Comparison of ENCODE assay signal across 37 mouse cellular contexts in the genomic region with DNA sequence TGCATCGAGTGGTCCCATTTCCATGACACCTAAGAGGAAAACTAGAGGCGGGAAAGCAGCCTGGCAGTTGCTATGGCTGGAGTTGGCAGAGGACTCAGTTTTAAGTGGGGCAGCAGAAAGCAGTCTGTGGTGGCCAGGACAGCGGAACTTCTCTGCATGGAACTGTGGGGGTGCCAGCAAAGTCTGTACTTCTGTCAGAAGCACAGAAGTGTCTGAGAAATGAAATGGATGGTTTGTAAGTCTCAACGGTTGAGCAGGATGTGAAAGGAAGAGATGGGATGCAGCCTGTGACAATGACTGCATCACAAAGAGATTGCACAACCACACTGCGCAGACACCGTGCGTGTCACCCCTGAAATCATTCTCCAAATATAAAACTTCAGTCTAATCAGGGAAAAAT. TPM values are rescaled to one million over a fixed set of nuclear protein-coding genes. Genes with fewer than 3 reads are reported as not detected.
A peak's percentile ranks its signal among the peaks of the same experiment; 100 is the strongest.
DNase-seq lines count a peak whose midpoint lies in the region; ATAC-seq and TF ChIP-seq lines count a peak whose summit lies in the region.
"Had no signal": no experiment of that assay in that cellular context is flagged by ENCODE, and none has a peak within 500 bp of the region (broad histone marks: within the 10 kb centered on the region; RNA-seq: fewer than 3 reads in every experiment).

No protein-coding gene starts in this region.

- peak overlapping the region; percentile 32; the same call in 1 of the 2 replicates for H3K27ac ChIP-seq in layer of hippocampus, adult 2 months
- no peak overlapping the region for H3K27ac ChIP-seq in lung, postnatal 0 days (ENCODE audit: low read length)
- H3K27ac ChIP-seq in macrophage = peak overlapping the region; percentile 37
- H3K27ac ChIP-seq: embryonic facial prominence, embryonic 13.5 days; hindbrain, embryonic 13.5 days; limb, embryonic 10.5 days; limb, embryonic 15.5 days; liver, embryonic 13.5 days had no signal

- no peaks in the 10 kb centered on the region for H3K79me2 ChIP-seq in macrophage (ENCODE audit: inconsistent target)

- no peak overlapping the region for H3K9ac ChIP-seq in lung, postnatal 0 days (replicated peaks; ENCODE audit: low read depth)
- H3K9ac ChIP-seq: embryonic facial prominence, embryonic 13.5 days; forebrain, postnatal 0 days; heart, embryonic 12.5 days; hindbrain, embryonic 13.5 days; limb, embryonic 15.5 days; liver, embryonic 13.5 days had no signal

- H3K4me1 ChIP-seq in lung, postnatal 0 days (ENCODE audit: insufficient read depth, low read depth, low read length) = no peaks in the 10 kb centered on the region; the same call in 1 of the 2 replicates
- H3K4me1 ChIP-seq: embryonic facial prominence, embryonic 13.5 days; hindbrain, embryonic 13.5 days; limb, embryonic 10.5 days; limb, embryonic 15.5 days had no signal

- H3K4me2 ChIP-seq in lung, postnatal 0 days (replicated peaks; ENCODE audit: low read depth, low read length) = no peak overlapping the region
- H3K4me2 ChIP-seq: embryonic facial prominence, embryonic 13.5 days; heart, embryonic 12.5 days; hindbrain, embryonic 13.5 days; limb, embryonic 15.5 days; liver, embryonic 13.5 days had no signal

- no peak for TF ChIP-seq CTCF in layer of hippocampus, adult 2 months (conservative IDR thresholded peaks at IDR 0.05)
- no peak for TF ChIP-seq CTCF in lung, postnatal 0 days (IDR thresholded peaks at IDR 0.05)

- H3K9me3 ChIP-seq in lung, postnatal 0 days (ENCODE audit: low read length) = no peaks in the 10 kb centered on the region
- H3K9me3 ChIP-seq: embryonic facial prominence, embryonic 13.5 days; heart, embryonic 12.5 days; hindbrain, embryonic 13.5 days; limb, embryonic 10.5 days; limb, embryonic 15.5 days; liver, embryonic 13.5 days had no signal

- no peak for DNase-seq in layer of hippocampus, adult 2 months (ENCODE audit: low spot score in 2 of 2)
- no peak for DNase-seq in layer of hippocampus, postnatal 10 days (ENCODE audit: low spot score in 2 of 2)
- DNase-seq in brain, adult 2 months (ENCODE audit: low read depth, low spot score) = peak; percentile 33
- DNase-seq in lung, postnatal 0 days (ENCODE audit: low spot score) = peak; percentile 74
- no peak for DNase-seq in embryo, embryonic 11 days
- DNase-seq in cerebellum, adult 8-10 months = no peak
- DNase-seq in kidney, postnatal 36 days = no peak
- DNase-seq: adrenal gland, adult 8-10 months; cerebellum, adult 9-10 months; cerebellum, postnatal 36 days; forebrain, postnatal 0 days; gastrocnemius, postnatal 14 days; heart, adult 18-20 months; heart, postnatal 4 days; kidney, adult 8-10 months; kidney, postnatal 25 days; liver, embryonic 13.5 days; right cerebral cortex, adult 18-20 months; spleen, adult 18-20 months; thymus, adult 18-20 months; thymus, postnatal 36 days had no signal

- H3K36me3 ChIP-seq in lung, postnatal 0 days (ENCODE audit: insufficient read depth, low read length) = peaks cover under 1% of the 10 kb centered on the region; the same call in 1 of the 2 replicates
- 0 out of 2 replicates have a peak, but pooled peaks cover 3% of the 10 kb centered on the region for H3K36me3 ChIP-seq in macrophage (ENCODE audit: inconsistent target)

- 62% methylated on average over 7 of the region's 7 CpGs for WGBS in lung, postnatal 0 days
- WGBS in macrophage (ENCODE audit: missing documents) = 34% methylated on average over 7 of the region's 7 CpGs

- ATAC-seq in lung, postnatal 0 days = peak; percentile 39
- ATAC-seq: activated CD4-positive, CD25-positive, alpha-beta regulatory T cell, adult 4 months; forebrain, postnatal 0 days; intestine, embryonic 16.5 days; midbrain, embryonic 16.5 days had no signal

- no peaks in the 10 kb centered on the region for H3K27me3 ChIP-seq in lung, postnatal 0 days (replicated peaks; ENCODE audit: insufficient read depth, low read length)
- H3K27me3 ChIP-seq: embryonic facial prominence, embryonic 13.5 days; heart, embryonic 12.5 days; hindbrain, embryonic 13.5 days; limb, embryonic 15.5 days; liver, embryonic 13.5 days had no signal

- TF ChIP-seq EP300 in lung, postnatal 0 days (IDR thresholded peaks at IDR 0.05) = no peak

- H3K4me3 ChIP-seq in layer of hippocampus, adult 2 months = no peak overlapping the region
- no peak overlapping the region for H3K4me3 ChIP-seq in lung, postnatal 0 days (ENCODE audit: low read depth, low read length)
- no peak overlapping the region for H3K4me3 ChIP-seq in macrophage (ENCODE audit: inconsistent target)
- H3K4me3 ChIP-seq: embryonic facial prominence, embryonic 13.5 days; erythroblast, embryonic 14.5 days; heart, embryonic 12.5 days; hindbrain, embryonic 13.5 days; limb, embryonic 10.5 days; limb, embryonic 15.5 days; liver, embryonic 13.5 days had no signal

RNA-seq across cellular contexts. Expression of gene Gphb5, which starts 29.7 kb away (rescaled TPM):
- not detected for total RNA-seq in layer of hippocampus, adult 2 months (2021)
- total RNA-seq in layer of hippocampus, postnatal 10 days (2021) = not detected
- polyA plus RNA-seq in lung, postnatal 0 days (2015; fragmentation: Nextera tagmentation; extraction: Ambion mirVana) = not detected in 2 replicates
- not detected for total RNA-seq in macrophage (2018; cell fraction: chromatin; rRNA removed)
- total RNA-seq in macrophage (2018; cell fraction: cytosol; rRNA removed) = not detected
- total RNA-seq in macrophage (2018; cell fraction: nucleus; rRNA removed) = not detected
- polyA plus RNA-seq in macrophage (2018) = not detected in 3 replicates
- total RNA-seq: adrenal gland, adult 8-10 months; adrenal gland, postnatal 4 days; forebrain, postnatal 0 days; gastrocnemius, postnatal 14 days; heart, adult 18-20 months; heart, postnatal 4 days; left cerebral cortex, postnatal 10 days had no signal
- polyA plus RNA-seq: activated CD4-positive, CD25-positive, alpha-beta regulatory T cell, adult 4 months; embryonic facial prominence, embryonic 13.5 days; erythroblast, embryonic 14.5 days; forebrain, embryonic 11.5 days; forebrain, postnatal 0 days; heart, embryonic 12.5 days; heart, postnatal 0 days; hindbrain, embryonic 13.5 days; intestine, embryonic 16.5 days; limb, embryonic 10.5 days; limb, embryonic 15.5 days; liver, embryonic 13.5 days; midbrain, embryonic 16.5 days; neural tube, embryonic 11.5 days; stomach, embryonic 16.5 days had no signal

Comparison
In these comparisons a context has a peak if more than half of its experiments do, and no peak if none do; other contexts are left out.
1. DNase-seq: peak in brain, adult 2 months (single experiment) and lung, postnatal 0 days (single experiment); none in layer of hippocampus, adult 2 months (0 of 2), layer of hippocampus, postnatal 10 days (0 of 2), embryo, embryonic 11 days (single experiment), cerebellum, adult 8-10 months (single experiment) and kidney, postnatal 36 days (0 of 2).